Mouse (Mus musculus) gastrocnemius, adult 2 months (tissue): ENCODE measurements at regions not wholly inside any gene's neighbourhood (a gene's known extent, or its start where the extent isn't known, plus 50 kb on each side); places are given as distances from the start of the nearest gene placed in this dataset.

Experiments used
- DNase-seq: peaks from one replicate; pipeline ENCODE4 v3.0.0; 2022
- H3K27ac ChIP-seq: fragments of 200-600 bp; 2 replicates; pipeline ENCODE4 v1.8.1; 2022; ENCODE audit warnings: mild to moderate bottlenecking
- H3K4me3 ChIP-seq: fragments of 200-600 bp; 2 replicates; pipeline ENCODE4 v1.8.1; 2022; ENCODE audit warnings: mild to moderate bottlenecking, moderate library complexity
- CTCF ChIP-seq: fragments of 200-600 bp; IDR thresholded peaks from 2 replicates; pipeline ENCODE4 v1.8.1; 2022; ENCODE audit warnings: antibody characterized with exemption, mild to moderate bottlenecking, moderate library complexity
- intact Hi-C: fragments of 180-260 bp; cut with DNase I; formaldehyde crosslinking; loops from one replicate; pipeline ENCODE4 v1.15.1; 2025

- intact Hi-C loops = no loop called here
- no peak overlapping the region for H3K4me3 ChIP-seq
- no peak for DNase-seq
- no peak overlapping the region for H3K27ac ChIP-seq
- no peak for TF ChIP-seq CTCF
Measured at GRCm38 (mm10) chr12:94587031-94587430, 1105.0 kb upstream of the Flrt2 start.

- intact Hi-C loops = no loop called here
- Histone ChIP-seq H3K27ac (no peak overlapping the region), H3K4me3 (no peak overlapping the region)
- no peak for DNase-seq
- TF ChIP-seq CTCF = no peak
Measured at GRCm38 (mm10) chr12:94588599-94588998, 1103.4 kb upstream of the Flrt2 start.

- no peak overlapping the region for H3K27ac ChIP-seq
- intact Hi-C loops = no loop called here
- H3K4me3 ChIP-seq = no peak overlapping the region
- TF ChIP-seq CTCF = no peak
- no peak for DNase-seq
Measured at GRCm38 (mm10) chr12:94589033-94589432, 1103.0 kb upstream of the Flrt2 start.

GRCm38 (mm10) chr12:94605566-94605965, 1086.5 kb upstream of the Flrt2 start:
- intact Hi-C loops = no loop called here
- TF ChIP-seq CTCF = no peak
- Histone ChIP-seq H3K27ac (no peak overlapping the region), H3K4me3 (no peak overlapping the region)
- no peak for DNase-seq

- Histone ChIP-seq H3K4me3 (no peak overlapping the region), H3K27ac (no peak overlapping the region)
- DNase-seq = no peak
- intact Hi-C loops = no loop called here
- TF ChIP-seq CTCF = no peak
Measured at GRCm38 (mm10) chr12:94636555-94636954, 1055.5 kb upstream of the Flrt2 start.

- intact Hi-C loops = no loop called here
- Histone ChIP-seq H3K4me3 (no peak overlapping the region), H3K27ac (no peak overlapping the region)
- no peak for DNase-seq
- no peak for TF ChIP-seq CTCF
Measured at GRCm38 (mm10) chr12:94640153-94640552, 1051.9 kb upstream of the Flrt2 start.

GRCm38 (mm10) chr12:94645302-94645701, 1046.7 kb upstream of the Flrt2 start:
- no peak for DNase-seq
- intact Hi-C loops = no loop called here
- no peak for TF ChIP-seq CTCF
- Histone ChIP-seq H3K27ac (no peak overlapping the region), H3K4me3 (no peak overlapping the region)

GRCm38 (mm10) chr12:94670035-94670434, 1022.0 kb upstream of the Flrt2 start:
- intact Hi-C loops = no loop called here
- no peak for TF ChIP-seq CTCF
- DNase-seq = no peak
- no peak overlapping the region for H3K4me3 ChIP-seq
- H3K27ac ChIP-seq = no peak overlapping the region

GRCm38 (mm10) chr12:94674925-94675324, 1017.1 kb upstream of the Flrt2 start:
- no peak overlapping the region for H3K27ac ChIP-seq
- intact Hi-C loops = no loop called here

GRCm38 (mm10) chr12:94691341-94692029, 1000.5 kb upstream of the Flrt2 start:
- H3K4me3 ChIP-seq = no peak overlapping the region
- no peak for TF ChIP-seq CTCF
- H3K27ac ChIP-seq = no peak overlapping the region
- intact Hi-C loops = no loop called here
- DNase-seq = no peak

More at GRCm38 (mm10) chr12:94674925-94675324, 1017.1 kb upstream of the Flrt2 start:
- no peak for DNase-seq
- no peak for TF ChIP-seq CTCF
- H3K4me3 ChIP-seq = no peak overlapping the region

- no peak overlapping the region for H3K4me3 ChIP-seq
- intact Hi-C loops = no loop called here
- no peak for TF ChIP-seq CTCF
- no peak overlapping the region for H3K27ac ChIP-seq
- no peak for DNase-seq
Measured at GRCm38 (mm10) chr12:94731391-94731790, 960.6 kb upstream of the Flrt2 start.

- Histone ChIP-seq H3K4me3 (no peak overlapping the region), H3K27ac (no peak overlapping the region)
- no peak for TF ChIP-seq CTCF
- DNase-seq = no peak
- intact Hi-C loops = no loop called here
Measured at GRCm38 (mm10) chr12:94733179-94733578, 958.8 kb upstream of the Flrt2 start.

- TF ChIP-seq CTCF = no peak
- intact Hi-C loops = no loop called here
- DNase-seq = no peak
- Histone ChIP-seq H3K27ac (no peak overlapping the region), H3K4me3 (no peak overlapping the region)
Measured at GRCm38 (mm10) chr12:94737263-94737662, 954.8 kb upstream of the Flrt2 start.
